9 mouse cellular contexts compared by ENCODE assay signal in genomic region chr1:24171205-24171866, GRCm38 (mm10). TPM values are rescaled to one million over a fixed set of nuclear protein-coding genes. Genes with fewer than 3 reads are reported as not detected.
A peak's percentile ranks its signal among the peaks of the same experiment; 100 is the strongest.
DNase-seq lines count a peak whose midpoint lies in the region; ATAC-seq and TF ChIP-seq lines count a peak whose summit lies in the region.
"Had no signal": no experiment of that assay in that cellular context is flagged by ENCODE, and none has a peak within 500 bp of the region (broad histone marks: within the 10 kb centered on the region; RNA-seq: fewer than 3 reads in every experiment).

No protein-coding gene starts in this region.

- H3K4me3 ChIP-seq in kidney, embryonic 14.5 days (ENCODE audit: low read length) = no peak overlapping the region
- no peak overlapping the region for H3K4me3 ChIP-seq in embryonic facial prominence, embryonic 10.5 days
- no peak overlapping the region for H3K4me3 ChIP-seq in hindbrain, embryonic 15.5 days
- H3K4me3 ChIP-seq in left cerebral cortex, adult 2 months = no peak overlapping the region
- H3K4me3 ChIP-seq in neural tube, embryonic 11.5 days (ENCODE audit: low read depth, low read length) = no peak overlapping the region
- H3K4me3 ChIP-seq: megakaryocyte, embryonic 14.5 days had no signal

- intact Hi-C loops in left cerebral cortex, adult 2 months (cut with DNase I) = loop anchor here (1.0 to 10.0 kb wide), 3 partner anchors 34 to 467 kb away; no protein-coding TSS in a partner anchor

- no peak overlapping the region for H3K27ac ChIP-seq in kidney, embryonic 14.5 days (ENCODE audit: low read depth, low read length)
- no peak overlapping the region for H3K27ac ChIP-seq in embryonic facial prominence, embryonic 10.5 days (replicated peaks)
- H3K27ac ChIP-seq in hindbrain, embryonic 15.5 days (replicated peaks) = no peak overlapping the region
- H3K27ac ChIP-seq in left cerebral cortex, adult 2 months = no peak overlapping the region
- no peak overlapping the region for H3K27ac ChIP-seq in neural tube, embryonic 11.5 days (ENCODE audit: low read depth, low read length)

- peak; percentile 86 for TF ChIP-seq CTCF in left cerebral cortex, adult 2 months (IDR thresholded peaks at IDR 0.05)

- ATAC-seq in kidney, embryonic 14.5 days (ENCODE audit: low FRiP score, low TSS enrichment) = no peak; the same call in 1 of the 2 replicates
- ATAC-seq in hindbrain, embryonic 15.5 days (ENCODE audit: low FRiP score, low read depth) = peak; percentile 75; the same call in 1 of the 2 replicates
- peak; percentile 60; the same call in 1 of the 2 replicates for ATAC-seq in neural tube, embryonic 11.5 days (ENCODE audit: insufficient read depth, low FRiP score, low TSS enrichment)
- no peak for ATAC-seq in erythroblast, adult 5-6 weeks (replicated peaks; ENCODE audit: low FRiP score, poor library complexity, severe bottlenecking)

- H3K9ac ChIP-seq in kidney, embryonic 14.5 days (ENCODE audit: low read depth, low read length) = no peak overlapping the region
- H3K9ac ChIP-seq in hindbrain, embryonic 15.5 days = no peak overlapping the region
- no peak overlapping the region for H3K9ac ChIP-seq in neural tube, embryonic 11.5 days (ENCODE audit: low read length)

- H3K27me3 ChIP-seq in kidney, embryonic 14.5 days (ENCODE audit: control insufficient read depth, insufficient read depth, low read length) = no peaks in the 10 kb centered on the region
- no peaks in the 10 kb centered on the region for H3K27me3 ChIP-seq in embryonic facial prominence, embryonic 10.5 days (replicated peaks; ENCODE audit: low read depth, poor library complexity, severe bottlenecking)
- H3K27me3 ChIP-seq in hindbrain, embryonic 15.5 days = no peaks in the 10 kb centered on the region
- H3K27me3 ChIP-seq in neural tube, embryonic 11.5 days (ENCODE audit: control insufficient read depth, insufficient read depth, low read length) = no peaks in the 10 kb centered on the region
- H3K27me3 ChIP-seq: megakaryocyte, embryonic 14.5 days had no signal

- no peaks in the 10 kb centered on the region for H3K4me1 ChIP-seq in kidney, embryonic 14.5 days (ENCODE audit: control insufficient read depth, insufficient read depth, low read length)
- no peaks in the 10 kb centered on the region for H3K4me1 ChIP-seq in embryonic facial prominence, embryonic 10.5 days
- 0 out of 2 replicates have a peak, but pooled peaks cover 3% of the 10 kb centered on the region for H3K4me1 ChIP-seq in hindbrain, embryonic 15.5 days (replicated peaks)
- H3K4me1 ChIP-seq in neural tube, embryonic 11.5 days (ENCODE audit: control insufficient read depth, insufficient read depth, low read length) = no peaks in the 10 kb centered on the region
- H3K4me1 ChIP-seq: megakaryocyte, embryonic 14.5 days had no signal

- no peak overlapping the region for H3K4me2 ChIP-seq in kidney, embryonic 14.5 days (replicated peaks; ENCODE audit: low read depth, low read length)
- no peak overlapping the region for H3K4me2 ChIP-seq in hindbrain, embryonic 15.5 days
- H3K4me2 ChIP-seq in neural tube, embryonic 11.5 days (ENCODE audit: low read depth) = no peak overlapping the region

- H3K9me3 ChIP-seq in kidney, embryonic 14.5 days (ENCODE audit: control insufficient read depth, low read length) = no peaks in the 10 kb centered on the region
- H3K9me3 ChIP-seq in embryonic facial prominence, embryonic 10.5 days = no peaks in the 10 kb centered on the region
- H3K9me3 ChIP-seq in hindbrain, embryonic 15.5 days = no peaks in the 10 kb centered on the region
- no peaks in the 10 kb centered on the region for H3K9me3 ChIP-seq in neural tube, embryonic 11.5 days (ENCODE audit: control insufficient read depth, low read length)
- H3K9me3 ChIP-seq: megakaryocyte, embryonic 14.5 days had no signal

- no peaks in the 10 kb centered on the region for H3K36me3 ChIP-seq in kidney, embryonic 14.5 days (ENCODE audit: control insufficient read depth, insufficient read depth, low read length)
- H3K36me3 ChIP-seq in embryonic facial prominence, embryonic 10.5 days (replicated peaks) = no peaks in the 10 kb centered on the region
- H3K36me3 ChIP-seq in hindbrain, embryonic 15.5 days = no peaks in the 10 kb centered on the region
- H3K36me3 ChIP-seq in neural tube, embryonic 11.5 days (ENCODE audit: control insufficient read depth, insufficient read depth, low read length) = no peaks in the 10 kb centered on the region

- peak; percentile 4 for DNase-seq in kidney, adult 11 months
- peak; percentile 51 for DNase-seq in adrenal gland, postnatal 14 days
- DNase-seq in embryonic facial prominence, embryonic 10.5 days (ENCODE audit: low spot score) = peak; percentile 42
- peak; percentile 51 to 60 for DNase-seq in left cerebral cortex, adult 2 months (ENCODE audit: extremely low spot score in 1 of 2, low spot score in 2 of 2)
- peak; percentile 65 for DNase-seq in neural tube, embryonic 11.5 days (ENCODE audit: low spot score)

- WGBS in kidney, embryonic 14.5 days = 3% methylated on average over 4 of the region's 4 CpGs
- 3% methylated on average over 4 of the region's 4 CpGs for WGBS in embryonic facial prominence, embryonic 10.5 days
- 4% methylated on average over 4 of the region's 4 CpGs for WGBS in hindbrain, embryonic 15.5 days
- WGBS in neural tube, embryonic 11.5 days = 4% methylated on average over 4 of the region's 4 CpGs

RNA-seq across cellular contexts. Expression of gene Col9a1, which starts 6.1 kb away (rescaled TPM):
- polyA plus RNA-seq in kidney, embryonic 14.5 days (2014; fragmentation: Nextera tagmentation; extraction: Ambion mirVana) = 4.6 and 6.4 TPM in 2 replicates
- total RNA-seq in adrenal gland, postnatal 14 days (2021) = 0.15 and 0.19 TPM in 2 replicates
- polyA plus RNA-seq in embryonic facial prominence, embryonic 10.5 days (2016; fragmentation: Nextera tagmentation; extraction: Ambion mirVana) = 107 and 109 TPM in 2 replicates
- 2.3 and 3.0 TPM in 2 replicates for polyA plus RNA-seq in hindbrain, embryonic 15.5 days (2015; fragmentation: Nextera tagmentation; extraction: Ambion mirVana)
- total RNA-seq in left cerebral cortex, adult 2 months (2021) = under 1 TPM; 0.63 to 0.79 TPM
- 40.2 and 42.6 TPM in 2 replicates for polyA plus RNA-seq in neural tube, embryonic 11.5 days (2014; fragmentation: Nextera tagmentation; extraction: Ambion mirVana)
- not detected in 2 replicates for total RNA-seq in erythroblast, adult 5-6 weeks (2015; ENCODE audit: low replicate concordance)
- total RNA-seq in erythroblast, adult 5-6 weeks (2017; ENCODE audit: low replicate concordance) = not detected in 2 replicates

Comparison
In these comparisons a context has a peak if more than half of its experiments do, and no peak if none do; other contexts are left out.
1. DNase-seq: peak in every context shown above with its lines; median percentile 65 in neural tube, embryonic 11.5 days; 56 in left cerebral cortex, adult 2 months; 51 in adrenal gland, postnatal 14 days; 42 in embryonic facial prominence, embryonic 10.5 days; 4 in kidney, adult 11 months.
2. ATAC-seq: peak in hindbrain, embryonic 15.5 days (single experiment) and neural tube, embryonic 11.5 days (single experiment); none in kidney, embryonic 14.5 days (single experiment) and erythroblast, adult 5-6 weeks (single experiment).